Mouse (Mus musculus): Measurements from ENCODE around the gene Sfxn4. TPM values are rescaled to one million over a fixed set of nuclear protein-coding genes. Genes with fewer than 3 reads are reported as not detected.
"Not testable (repeated sequence)": the region's sequence is repeated elsewhere in the genome, so short reads cannot be mapped to it uniquely, and the experiment has no call there.

Sfxn4 gene
- 1 to 10 TPM; 4.1 to 6.4 TPM for total RNA-seq (2021)
- long read RNA-seq, experiment 1, partial matches to known transcripts: 0 of 1 reads
- long read RNA-seq, experiment 1, other reads (novel, unspliced or antisense): 0 of 1 reads
- long read RNA-seq, experiment 2, partial matches to known transcripts: 0 of 3 reads
- long read RNA-seq, experiment 2, other reads (novel, unspliced or antisense): 1 of 3 reads

GRCm38 (mm10) chr19:60860868-60861700 is at the start of gene Sfxn4:
Sfxn4 (minus strand) TSS chr19:60861479.
- DNase-seq: peak; percentile 94

- no peak for DNase-seq
Observed at GRCm38 (mm10) chr19:60910304-60910703, 49.0 kb upstream of the Sfxn4 start.

GRCm38 (mm10) chr19:60905477-60905876 is 44.2 kb upstream of the Sfxn4 start:
- no peak for DNase-seq

- DNase-seq: no peak
Observed at GRCm38 (mm10) chr19:60903971-60904370, 42.7 kb upstream of the Sfxn4 start.

GRCm38 (mm10) chr19:60903139-60903538 is 41.9 kb upstream of the Sfxn4 start:
- no peak for DNase-seq

GRCm38 (mm10) chr19:60895251-60895880 is 34.1 kb upstream of the Sfxn4 start:
- DNase-seq: no peak

GRCm38 (mm10) chr19:60891934-60892547 is 30.8 kb upstream of the Sfxn4 start:
- DNase-seq: peak; percentile 83

- DNase-seq: no peak
Observed at GRCm38 (mm10) chr19:60891123-60891470, 29.8 kb upstream of the Sfxn4 start.

- peak; percentile 60 for DNase-seq
Observed at GRCm38 (mm10) chr19:60890391-60891122, 29.3 kb upstream of the Sfxn4 start.

- peak; percentile 98 for DNase-seq
Observed at GRCm38 (mm10) chr19:60889714-60890315, 28.5 kb upstream of the Sfxn4 start, which contains the start of gene Grk5. Grk5 (plus strand) TSS chr19:60889749.

GRCm38 (mm10) chr19:60889101-60889713 is 27.9 kb upstream of the Sfxn4 start:
- peak; percentile 75 for DNase-seq

- no peak for DNase-seq
Observed at GRCm38 (mm10) chr19:60887637-60888036, 26.4 kb upstream of the Sfxn4 start.

- DNase-seq: peak; percentile 53
Observed at GRCm38 (mm10) chr19:60883129-60883528, 21.9 kb upstream of the Sfxn4 start.

- DNase-seq: peak; percentile 98
Observed at GRCm38 (mm10) chr19:60874064-60874694, 12.9 kb upstream of the Sfxn4 start, which contains the start of gene Prdx3. Prdx3 (minus strand) TSS chr19:60874556.

GRCm38 (mm10) chr19:60873501-60873900 is 12.2 kb upstream of the Sfxn4 start:
- DNase-seq: peak; percentile 83

- DNase-seq: no peak
Observed at GRCm38 (mm10) chr19:60872272-60872671, 11.0 kb upstream of the Sfxn4 start.

GRCm38 (mm10) chr19:60871366-60871765 is 10.1 kb upstream of the Sfxn4 start:
- DNase-seq: no peak

GRCm38 (mm10) chr19:60870489-60870888 is 9.2 kb upstream of the Sfxn4 start:
- no peak for DNase-seq

GRCm38 (mm10) chr19:60866169-60866568 is 4.9 kb upstream of the Sfxn4 start:
- not testable (repeated sequence) for DNase-seq

GRCm38 (mm10) chr19:60845731-60846130 is 15.5 kb downstream of the Sfxn4 start:
- DNase-seq: no peak

GRCm38 (mm10) chr19:60843324-60843723 is 18.0 kb downstream of the Sfxn4 start:
- no peak for DNase-seq
